Mouse (Mus musculus) erythroblast, embryonic 14.5 days (primary cell): ENCODE measurements around the gene Psme3.

Experiments used
- GATA1 ChIP-seq: IDR thresholded peaks from 2 replicates; pipeline ENCODE4 v1.6.1; 2012; ENCODE audit warnings: low read length, inconsistent platforms, mixed read lengths
- TAL1 ChIP-seq: IDR thresholded peaks from 3 replicates; pipeline ENCODE4 v1.6.1; 2012; ENCODE audit warnings: low read length, inconsistent platforms, mixed read lengths

DNA sequence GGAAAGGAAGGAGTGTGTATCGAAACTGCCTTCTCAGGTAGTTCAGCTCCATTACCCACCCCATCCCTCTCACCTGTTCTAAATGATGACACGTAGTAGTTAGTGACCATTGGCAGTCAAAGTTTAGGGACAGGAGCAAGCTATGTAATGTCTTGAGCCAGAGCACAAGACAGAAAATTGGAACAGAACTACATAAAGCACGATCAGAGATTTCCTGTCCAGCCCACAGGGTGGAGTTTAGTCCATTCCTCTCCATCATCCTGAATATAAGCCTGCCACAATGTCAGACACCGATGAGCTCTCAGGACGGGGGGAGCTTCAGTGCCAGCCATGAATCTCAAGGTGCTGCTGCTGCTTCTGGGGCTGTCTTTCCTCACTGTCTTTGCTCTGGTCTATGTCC lies 8.8 kb downstream of the Psme3 start, which contains the start of gene Aoc2:
- TF ChIP-seq TAL1, result no peak
- TF ChIP-seq GATA1, result no peak
